Mouse (Mus musculus) gastrocnemius, adult 2 months (tissue): ENCODE measurements around the gene Rccd1. TPM values are rescaled to one million over a fixed set of nuclear protein-coding genes. Genes with fewer than 3 reads are reported as not detected.
A peak's percentile ranks its signal among the peaks of the same experiment; 100 is the strongest.

Source experiments
- DNase-seq: peaks from one replicate; pipeline ENCODE4 v3.0.0; 2022
- H3K27ac ChIP-seq: fragments of 200-600 bp; 2 replicates; pipeline ENCODE4 v1.8.1; 2022; ENCODE audit warnings: mild to moderate bottlenecking
- H3K4me3 ChIP-seq: fragments of 200-600 bp; 2 replicates; pipeline ENCODE4 v1.8.1; 2022; ENCODE audit warnings: mild to moderate bottlenecking, moderate library complexity
- CTCF ChIP-seq: fragments of 200-600 bp; IDR thresholded peaks from 2 replicates; pipeline ENCODE4 v1.8.1; 2022; ENCODE audit warnings: antibody characterized with exemption, mild to moderate bottlenecking, moderate library complexity
- intact Hi-C: fragments of 180-260 bp; cut with DNase I; formaldehyde crosslinking; loops from one replicate; pipeline ENCODE4 v1.15.1; 2025
- total RNA-seq, 2 experiments: library from RNA; stranded (reverse); gene quantifications; 2 replicates each; pipeline ENCODE4 v1.2.3; 2021

The Rccd1 gene
- total RNA-seq, 2 experiments from 2014 or later: 7.3 to 8.4 TPM

GRCm38 (mm10) chr7:80367232-80367631 is 43.0 kb upstream of the Rccd1 start:
- no peak overlapping the region for H3K4me3 ChIP-seq
- intact Hi-C loops: no loop called here
- no peak for DNase-seq
- no peak for TF ChIP-seq CTCF
- H3K27ac ChIP-seq: peak overlapping the region; percentile 73; the same call in 1 of the 2 replicates

DNA sequence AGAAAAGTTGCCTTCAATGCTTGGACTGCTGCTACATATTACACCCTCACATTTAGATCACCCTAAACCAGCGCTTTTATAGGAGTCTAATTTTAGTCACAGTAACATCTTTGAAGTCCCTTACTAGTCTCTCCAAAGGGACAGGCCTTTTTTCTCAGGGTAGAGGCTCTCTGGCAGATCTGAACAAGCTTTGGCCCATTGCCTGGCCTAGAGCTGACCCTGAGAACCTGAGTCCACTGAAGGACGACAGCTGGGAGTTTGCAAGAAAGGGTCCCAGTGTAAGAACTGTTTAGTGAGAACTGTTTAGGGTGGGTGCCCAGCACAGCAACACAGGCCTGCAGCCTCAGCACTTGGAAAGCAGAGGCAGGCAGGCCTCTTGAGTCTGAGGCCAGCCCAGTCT is 41.5 kb upstream of the Rccd1 start:
- DNase-seq: peak; percentile 81
- peak overlapping the region; percentile 73 for H3K27ac ChIP-seq
- intact Hi-C loops: no loop called here
- TF ChIP-seq CTCF: no peak
- no peak overlapping the region for H3K4me3 ChIP-seq

DNA sequence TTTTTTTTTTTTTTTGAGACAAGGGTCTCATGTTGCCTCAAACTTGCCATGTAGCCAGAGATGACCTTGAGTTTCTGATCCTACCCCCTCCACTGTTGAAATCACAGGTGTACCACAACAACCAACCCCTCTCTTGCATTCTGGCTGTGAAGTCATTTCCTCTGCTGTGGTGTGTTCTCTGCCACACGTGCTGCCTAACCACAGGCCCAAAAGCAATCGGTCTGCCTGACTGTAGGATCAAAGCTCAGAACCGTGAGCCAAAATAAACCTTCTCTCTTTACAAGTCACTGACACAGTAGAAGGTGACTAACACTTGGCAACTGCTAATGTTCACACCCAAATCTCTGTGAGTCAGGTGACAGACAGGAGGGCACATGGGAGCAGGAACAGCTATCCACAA is 36.2 kb upstream of the Rccd1 start:
- peak overlapping the region; percentile 61 for H3K27ac ChIP-seq
- no peak for DNase-seq
- no peak for TF ChIP-seq CTCF
- no peak overlapping the region for H3K4me3 ChIP-seq
- intact Hi-C loops: no loop called here

DNA sequence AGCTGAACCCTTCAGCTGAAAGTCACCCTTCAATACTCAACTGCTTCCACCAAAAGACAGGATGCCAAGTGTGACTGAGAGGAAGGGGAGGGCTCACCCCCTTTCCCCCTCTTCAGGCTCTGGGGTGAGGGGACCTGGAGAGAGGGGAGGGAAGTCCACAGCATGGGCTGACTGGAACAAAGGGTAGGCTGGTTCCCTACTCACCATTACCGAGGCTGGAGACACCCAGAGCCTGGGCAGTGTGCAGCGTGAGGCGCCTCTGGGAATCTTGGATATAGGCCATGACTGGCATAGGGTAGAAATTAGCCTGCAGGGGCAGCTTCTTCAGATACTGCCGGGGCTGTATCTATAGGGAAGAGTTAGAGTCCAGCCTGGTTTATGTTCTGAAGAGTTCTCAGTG is 33.8 kb upstream of the Rccd1 start:
- Histone ChIP-seq H3K27ac (no peak overlapping the region; the same call in 1 of the 2 replicates), H3K4me3 (no peak overlapping the region)
- intact Hi-C loops: no loop called here
- TF ChIP-seq CTCF: no peak
- no peak for DNase-seq

DNA sequence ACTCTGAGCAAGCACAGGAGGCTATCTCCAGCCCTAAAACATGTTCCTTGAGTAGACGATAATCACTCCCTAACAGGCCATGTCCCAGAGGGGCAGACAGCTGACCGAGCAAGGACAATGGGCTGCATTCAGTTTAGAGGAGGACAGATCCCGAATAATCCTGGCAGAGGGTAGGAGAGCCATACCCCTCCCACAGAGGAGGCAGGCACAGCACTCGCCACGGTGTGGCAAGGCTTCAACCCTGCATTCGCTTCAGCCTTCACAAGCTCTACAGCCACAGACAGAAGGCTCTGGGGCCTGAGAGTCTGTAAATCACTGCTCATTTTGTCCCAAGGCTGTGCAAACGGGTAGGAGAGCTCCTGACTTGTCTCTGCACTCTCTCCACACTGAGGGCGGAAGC is 32.9 kb upstream of the Rccd1 start:
- Histone ChIP-seq H3K4me3 (no peak overlapping the region), H3K27ac (peak overlapping the region; percentile 31; the same call in 1 of the 2 replicates)
- DNase-seq: no peak
- intact Hi-C loops: no loop called here
- TF ChIP-seq CTCF: no peak

- no peak for DNase-seq
- H3K4me3 ChIP-seq: no peak overlapping the region
- TF ChIP-seq CTCF: no peak
- intact Hi-C loops: no loop called here
- peak overlapping the region; percentile 31; the same call in 1 of the 2 replicates for H3K27ac ChIP-seq
These were observed 32.1 kb upstream of the Rccd1 start for GRCm38 (mm10) chr7:80356351-80356750.

GRCm38 (mm10) chr7:80352920-80353319 is 28.7 kb upstream of the Rccd1 start:
- peak overlapping the region; percentile 90 for H3K27ac ChIP-seq
- TF ChIP-seq CTCF: 0 out of 2 replicates have a peak, but pooled peaks have one; percentile 0
- intact Hi-C loops: no loop called here
- DNase-seq: peak; percentile 88
- no peak overlapping the region for H3K4me3 ChIP-seq

- intact Hi-C loops: no loop called here
- Histone ChIP-seq H3K27ac (no peak overlapping the region), H3K4me3 (no peak overlapping the region)
- TF ChIP-seq CTCF: no peak
- no peak for DNase-seq
These were observed 26.6 kb upstream of the Rccd1 start for GRCm38 (mm10) chr7:80350808-80351207.

DNA sequence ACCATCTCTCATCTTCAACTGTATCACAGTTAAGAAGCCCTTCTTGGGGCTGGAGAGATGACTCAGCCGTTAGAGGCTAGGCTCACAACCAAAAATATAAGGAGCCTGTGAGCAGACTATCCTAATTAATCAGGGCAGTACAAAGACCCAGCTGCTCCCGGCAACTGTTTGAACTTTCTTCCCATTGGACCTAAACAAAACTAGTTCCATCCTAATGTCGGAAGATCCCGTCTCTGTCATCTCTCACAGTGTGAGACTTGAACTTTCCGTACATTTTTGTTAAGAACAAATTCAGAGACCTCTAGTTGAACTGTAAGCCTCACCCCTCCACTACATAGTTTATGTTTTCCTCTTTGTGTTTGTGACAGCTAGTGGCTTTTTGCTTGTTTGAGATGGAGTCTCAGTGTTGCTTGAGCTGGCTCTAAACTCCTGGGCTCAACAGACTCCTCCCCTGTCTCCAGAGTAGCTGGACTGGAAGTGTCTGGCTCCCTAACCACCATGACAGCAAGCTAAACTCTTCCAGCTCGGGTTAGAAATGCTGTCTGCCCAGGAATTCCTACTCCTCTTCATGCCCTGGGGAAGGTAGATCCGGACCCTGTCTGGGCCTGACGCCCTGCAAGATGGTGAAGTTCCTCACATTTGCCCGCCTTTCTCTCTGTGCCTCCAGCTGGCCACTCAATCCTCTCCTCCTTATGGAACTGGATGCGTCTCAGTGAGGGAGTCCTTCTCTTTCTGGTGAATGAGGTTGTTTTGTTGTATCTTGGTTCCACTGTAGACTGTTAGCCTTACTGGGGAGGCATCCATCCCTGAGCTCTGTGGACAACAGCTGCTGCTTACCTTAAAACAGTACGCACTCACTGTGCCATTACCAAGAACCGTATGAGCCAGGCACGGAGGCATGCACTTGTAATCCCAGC is 23.7 kb upstream of the Rccd1 start:
- no peak for TF ChIP-seq CTCF
- peak overlapping the region; percentile 38; the same call in 1 of the 2 replicates for H3K27ac ChIP-seq
- intact Hi-C loops: no loop called here
- no peak for DNase-seq
- H3K4me3 ChIP-seq: no peak overlapping the region

- intact Hi-C loops: no loop called here
- no peak for DNase-seq
- Histone ChIP-seq H3K4me3 (peak overlapping the region; percentile 13; the same call in 1 of the 2 replicates), H3K27ac (peak overlapping the region; percentile 68)
- no peak for TF ChIP-seq CTCF
These were observed 22.6 kb upstream of the Rccd1 start for GRCm38 (mm10) chr7:80346830-80347229.

GRCm38 (mm10) chr7:80346173-80346572 is 21.9 kb upstream of the Rccd1 start:
- Histone ChIP-seq H3K27ac (peak overlapping the region; percentile 68), H3K4me3 (peak overlapping the region; percentile 13; the same call in 1 of the 2 replicates)
- TF ChIP-seq CTCF: no peak
- DNase-seq: no peak
- intact Hi-C loops: no loop called here

GRCm38 (mm10) chr7:80343270-80344018 is 19.2 kb upstream of the Rccd1 start:
- no peak for TF ChIP-seq CTCF
- Histone ChIP-seq H3K4me3 (peak overlapping the region; percentile 77), H3K27ac (peak overlapping the region; percentile 94)
- no peak for DNase-seq
- intact Hi-C loops: loop anchor here (1.0 kb wide), 1 partner anchor 27 kb away; no protein-coding TSS in a partner anchor

GRCm38 (mm10) chr7:80342858-80343257 is 18.6 kb upstream of the Rccd1 start, which contains the start of gene Hddc3:
Gene Hddc3, plus strand, starts transcription at chr7:80343104.
- Histone ChIP-seq H3K27ac (peak within 1 kb of the TSS; percentile 94), H3K4me3 (peak within 1 kb of the TSS; percentile 77)
- peak; percentile 95 for DNase-seq
- intact Hi-C loops: loop anchor here (1.0 kb wide), 1 partner anchor 27 kb away; no protein-coding TSS in a partner anchor
- TF ChIP-seq CTCF: peak; percentile 89
